8 mouse cellular contexts compared by ENCODE assay signal in the genomic region with DNA sequence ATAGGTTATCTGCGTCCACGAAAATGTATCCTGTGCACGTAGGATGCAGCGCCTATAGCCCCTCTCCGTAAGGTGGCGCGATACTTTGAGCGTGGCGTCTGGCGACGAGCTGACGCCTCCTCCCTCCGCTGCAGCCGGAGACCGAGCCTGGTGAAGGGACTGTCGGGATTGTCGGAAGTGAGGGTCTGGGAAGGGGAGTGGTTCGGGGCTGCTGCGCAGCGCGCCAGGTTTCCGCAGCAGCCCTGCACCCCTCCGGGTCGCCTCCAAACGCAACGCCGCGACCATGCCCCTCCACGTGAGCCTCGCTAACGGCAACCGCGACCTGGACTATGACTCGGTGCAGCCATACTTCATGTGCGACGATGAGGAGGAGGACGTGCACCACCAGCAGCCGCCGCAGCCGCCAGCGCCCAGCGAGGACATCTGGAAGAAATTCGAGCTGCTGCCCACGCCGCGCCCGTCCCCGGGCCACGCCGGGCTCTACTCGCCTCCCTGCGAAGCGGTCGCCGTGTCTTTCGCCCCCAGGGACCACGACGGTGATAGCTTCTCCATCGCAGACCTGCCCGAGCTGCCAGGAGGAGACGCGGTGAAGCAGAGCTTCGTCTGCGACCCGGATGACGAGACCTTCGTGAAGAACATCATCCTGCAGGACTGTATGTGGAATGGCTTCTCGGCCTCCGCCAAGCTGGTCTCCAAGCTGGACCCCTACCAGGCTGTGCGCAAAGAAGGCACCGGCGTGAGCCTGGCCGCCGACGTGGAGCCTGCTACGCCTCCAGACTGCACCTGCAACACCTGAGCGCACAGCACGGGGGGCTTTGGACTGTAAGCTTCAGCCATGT. TPM values are rescaled to one million over a fixed set of nuclear protein-coding genes. Genes with fewer than 3 reads are reported as not detected.
DNase-seq lines count a peak whose midpoint lies in the region; TF ChIP-seq lines count a peak whose summit lies in the region.

A gene (plus strand): TSS at position 97 of the 839 bp plus-strand sequence.

- H3K36me3 ChIP-seq in hindbrain, embryonic 10.5 days, result no peaks in the 10 kb centered on the region

- DNase-seq in Muller cell, postnatal 12 days (ENCODE audit: inconsistent ontology term), result peak; percentile 75
- DNase-seq in cerebellum, adult 9-10 months, result peak; percentile 85
- peak; percentile 80 to 86 for DNase-seq in frontal cortex, postnatal 10 days (ENCODE audit: low spot score in 2 of 2)
- DNase-seq in hindbrain, embryonic 10.5 days (ENCODE audit: low spot score), result peak; percentile 87
- peak; percentile 84 to 87 for DNase-seq in layer of hippocampus, adult 8-10 months (ENCODE audit: low spot score in 2 of 2)
- peak; percentile 71 for DNase-seq in lung, adult 2 months
- peak; percentile 73 to 79 for DNase-seq in thymus, adult 18-20 months

- H3K27me3 ChIP-seq in hindbrain, embryonic 10.5 days (ENCODE audit: insufficient read depth, poor library complexity, severe bottlenecking), result no peaks in the 10 kb centered on the region

- H3K4me3 ChIP-seq in hindbrain, embryonic 10.5 days, result peak within 1 kb of the TSS; percentile 78
- H3K4me3 ChIP-seq in lung, adult 2 months (replicated peaks; ENCODE audit: extremely low read depth, low read depth, low read length), result peak within 1 kb of the TSS; percentile 78
- H3K4me3 ChIP-seq in olfactory bulb, adult 2 months (ENCODE audit: insufficient read depth, low read depth, low read length), result peak within 1 kb of the TSS; percentile 88

- no peaks in the 10 kb centered on the region for H3K9me3 ChIP-seq in hindbrain, embryonic 10.5 days

- TF ChIP-seq CTCF in lung, adult 2 months (IDR thresholded peaks at IDR 0.05; ENCODE audit: insufficient read depth, low read length), result peak; percentile 56
- TF ChIP-seq CTCF in olfactory bulb, adult 2 months (IDR thresholded peaks at IDR 0.05; ENCODE audit: insufficient read depth, low read depth, low read length), result peak; percentile 48; the same call in 1 of the 2 replicates

- under 1% methylated on average over 78 of the region's 78 CpGs for WGBS in hindbrain, embryonic 10.5 days
- under 1% methylated on average over 78 of the region's 78 CpGs for WGBS in lung, adult 2 months
- WGBS in olfactory bulb, adult 2 months, result under 1% methylated on average over 78 of the region's 78 CpGs

- peak; percentile 11; the same call in 1 of the 2 replicates for TF ChIP-seq POLR2A in lung, adult 2 months (IDR thresholded peaks at IDR 0.05; ENCODE audit: borderline replicate concordance, extremely low read depth, low read depth, low read length)
- peak; percentile 68 for TF ChIP-seq POLR2A in olfactory bulb, adult 2 months (IDR thresholded peaks at IDR 0.05; ENCODE audit: insufficient read depth, low read depth, low read length)

- peaks cover 27% of the 10 kb centered on the region for H3K4me1 ChIP-seq in hindbrain, embryonic 10.5 days (replicated peaks)
- H3K4me1 ChIP-seq in lung, adult 2 months (ENCODE audit: control insufficient read depth, insufficient read depth, low read length), result no peaks in the 10 kb centered on the region; the same call in 1 of the 2 replicates
- H3K4me1 ChIP-seq in olfactory bulb, adult 2 months (ENCODE audit: control insufficient read depth, insufficient read depth, low read length), result peaks cover 19% of the 10 kb centered on the region

- peak within 1 kb of the TSS; percentile 90 for H3K27ac ChIP-seq in hindbrain, embryonic 10.5 days
- H3K27ac ChIP-seq in olfactory bulb, adult 2 months (ENCODE audit: insufficient read depth, low read depth, low read length), result peak within 1 kb of the TSS; percentile 66

RNA-seq across cellular contexts. Expression of the gene that starts here (rescaled TPM):
- polyA plus RNA-seq in hindbrain, embryonic 10.5 days (2016; fragmentation: Nextera tagmentation; extraction: Ambion mirVana), result 77.9 and 86.1 TPM in 2 replicates
- 10 to 100 TPM; 72.4 to 98.0 (median 84.8) TPM for total RNA-seq in layer of hippocampus, adult 8-10 months (2022)
- 39.5 and 49.7 TPM in 2 replicates for polyA plus RNA-seq in lung, adult 2 months (2012; rRNA removed)
- polyA plus RNA-seq in olfactory bulb, adult 2 months (2012; ENCODE audit: insufficient read depth, insufficient read length, low replicate concordance, missing spikeins), result not detected in 2 replicates

Comparison
In these comparisons a context has a peak if more than half of its experiments do, and no peak if none do; other contexts are left out.
1. Peak in every context shown above with its lines: DNase-seq, H3K4me3 ChIP-seq and H3K27ac ChIP-seq.
2. RNA of the gene that starts here (polyA plus RNA-seq): 77.9 to 86.1 TPM in hindbrain, embryonic 10.5 days and 39.5 to 49.7 TPM in lung, adult 2 months; not detected in olfactory bulb, adult 2 months; every median in the first group is over 10 times any median in the second.